Mouse (Mus musculus) embryonic facial prominence, embryonic 11.5 days (tissue): ENCODE data around the gene Fbf1. TPM values are rescaled to one million over a fixed set of nuclear protein-coding genes. Genes with fewer than 3 reads are reported as not detected.
"Not testable (repeated sequence)": the region's sequence is repeated elsewhere in the genome, so short reads cannot be mapped to it uniquely, and the experiment has no call there.

ENCODE experiments used
- ATAC-seq: fragments of 200-750 bp; cut with Nextera tagmentation; replicated peaks from 2 replicates; pipeline ENCODE4 v1.8.0; 2017; ENCODE audit warnings: low read depth; ENCODE audit not compliant: insufficient number of reproducible peaks, low FRiP score, low TSS enrichment
- DNase-seq: peaks from one replicate; pipeline ENCODE4 v3.0.0-alpha.2; 2015; ENCODE audit warnings: low spot score
- H3K27ac ChIP-seq: fragments of 300-500 bp; sonication (generic); replicated peaks from 2 replicates; pipeline ENCODE4 v1.5.1; 2014; ENCODE audit warnings: mild to moderate bottlenecking, low read depth, low read length, control low read depth
- H3K27me3 ChIP-seq: fragments of 300-500 bp; sonication (generic); 2 replicates; pipeline ENCODE4 v1.6.1; 2014; ENCODE audit warnings: mild to moderate bottlenecking, low read length, moderate library complexity, mixed read lengths; ENCODE audit not compliant: control insufficient read depth, insufficient read depth
- H3K36me3 ChIP-seq: fragments of 300-500 bp; sonication (generic); replicated peaks from 2 replicates; pipeline ENCODE4 v1.6.1; 2014; ENCODE audit warnings: low read depth, mild to moderate bottlenecking, low read length, moderate library complexity, mixed read lengths; ENCODE audit not compliant: control insufficient read depth, insufficient read depth
- H3K4me1 ChIP-seq: fragments of 300-500 bp; sonication (generic); 2 replicates; pipeline ENCODE4 v1.6.1; 2014; ENCODE audit warnings: low read length, mixed read lengths; ENCODE audit not compliant: control insufficient read depth, insufficient read depth
- H3K4me2 ChIP-seq: fragments of 300-500 bp; sonication (generic); 2 replicates; pipeline ENCODE4 v1.6.1; 2014; ENCODE audit warnings: low read depth, mild to moderate bottlenecking, control low read depth, low read length, moderate library complexity
- H3K4me3 ChIP-seq: fragments of 300-500 bp; sonication (generic); 2 replicates; pipeline ENCODE4 v1.5.1; 2014; ENCODE audit warnings: low read depth, low read length, control low read depth
- H3K9ac ChIP-seq: fragments of 300-500 bp; sonication (generic); replicated peaks from 2 replicates; pipeline ENCODE4 v1.6.1; 2014; ENCODE audit warnings: mild to moderate bottlenecking, control low read depth, low read length
- H3K9me3 ChIP-seq: fragments of 300-500 bp; sonication (generic); replicated peaks from 2 replicates; pipeline ENCODE4 v1.6.1; 2016; ENCODE audit warnings: mild to moderate bottlenecking, low read length, inconsistent platforms, mixed read lengths; ENCODE audit not compliant: control insufficient read depth
- WGBS: fragments of 180-500 bp; shearing (Covaris S2); extraction: QIAGEN DNeasy Blood & Tissue Kit; methylation state at CpG from one replicate; pipeline ENCODE4 v1.1.7; 2014; 5-methylcytosine and 5-hydroxymethylcytosine counted together
- polyA plus RNA-seq: library from polyadenylated mRNA; unstranded; fragments of >200 nt; fragmentation: Nextera tagmentation; extraction: Ambion mirVana; gene quantifications from 2 replicates; pipeline ENCODE4 v1.2.1, GENCODE M21; 2014

The Fbf1 gene
- polyA plus RNA-seq, 1 experiment from 2014 or later: 20.3 TPM

- H3K9me3 ChIP-seq, H3K9ac ChIP-seq, H3K36me3 ChIP-seq, H3K27ac ChIP-seq, H3K4me1 ChIP-seq, ATAC-seq, H3K4me3 ChIP-seq, H3K4me2 ChIP-seq, DNase-seq, H3K27me3 ChIP-seq: not testable (repeated sequence)
- WGBS: 88% methylated on average over 6 of the region's 6 CpGs
Measured at GRCm38 (mm10) chr11:116092959-116093358, 75.0 kb downstream of the Fbf1 start.

Other genes with a start within 250 kb of the Fbf1 start
- 49.8 and 59.4 TPM in 2 replicates for gene Sap30bp, start 234.9 kb downstream of the Fbf1 start, polyA plus RNA-seq
- gene Recql5, start 234.7 kb downstream of the Fbf1 start, polyA plus RNA-seq: 14.2 and 15.3 TPM in 2 replicates
- 0.83 and 0.85 TPM in 2 replicates for gene Itgb4, start 193.5 kb downstream of the Fbf1 start, polyA plus RNA-seq
- 113 and 125 TPM in 2 replicates for gene Galk1, start 155.4 kb downstream of the Fbf1 start, polyA plus RNA-seq
- 2,457 and 2,634 TPM in 2 replicates for gene H3f3b, start 140.2 kb downstream of the Fbf1 start, polyA plus RNA-seq
- gene Unk, start 137.8 kb downstream of the Fbf1 start, polyA plus RNA-seq: 21.2 and 21.7 TPM in 2 replicates
- gene Unc13d, start 90.2 kb downstream of the Fbf1 start, polyA plus RNA-seq: 0.71 and 1.2 TPM in 2 replicates
- gene Wbp2, start 81.2 kb downstream of the Fbf1 start, polyA plus RNA-seq: 47.0 and 49.6 TPM in 2 replicates
- gene Trim47, start 41.0 kb downstream of the Fbf1 start, polyA plus RNA-seq: 3.4 and 4.5 TPM in 2 replicates
- 1.2 and 1.8 TPM in 2 replicates for gene Trim65, start 37.0 kb downstream of the Fbf1 start, polyA plus RNA-seq
- 101 and 102 TPM in 2 replicates for gene Mrpl38, start 29.3 kb downstream of the Fbf1 start, polyA plus RNA-seq
- gene Ten1, start 30.7 kb upstream of the Fbf1 start, polyA plus RNA-seq: 54.7 and 59.2 TPM in 2 replicates
- 22.1 and 22.4 TPM in 2 replicates for gene Acox1, start 30.9 kb upstream of the Fbf1 start, polyA plus RNA-seq
- gene Evpl, start 69.9 kb upstream of the Fbf1 start, polyA plus RNA-seq: 0.73 and 0.88 TPM in 2 replicates
- 78.7 and 80.5 TPM in 2 replicates for gene Srp68, start 106.1 kb upstream of the Fbf1 start, polyA plus RNA-seq
- 0.11 and 0.52 TPM in 2 replicates for gene Galr2, start 112.8 kb upstream of the Fbf1 start, polyA plus RNA-seq
- 64.1 and 64.2 TPM in 2 replicates for gene Exoc7, start 139.1 kb upstream of the Fbf1 start, polyA plus RNA-seq
- 0.43 and 0.79 TPM in 2 replicates for gene Foxj1, start 167.2 kb upstream of the Fbf1 start, polyA plus RNA-seq
- 15.8 and 15.9 TPM in 2 replicates for gene Rnf157, start 244.9 kb upstream of the Fbf1 start, polyA plus RNA-seq